Mouse (Mus musculus) embryonic fibroblast, embryonic 13.5 days (primary cell): ENCODE results near the gene Gpr179. TPM values are rescaled to one million over a fixed set of nuclear protein-coding genes. Genes with fewer than 3 reads are reported as not detected.

ENCODE experiments used
- H3K27ac ChIP-seq: 2 replicates; pipeline ENCODE4 v1.5.1; 2012; ENCODE audit warnings: low read length, control low read depth, inconsistent platforms; ENCODE audit not compliant: insufficient read depth
- H3K4me1 ChIP-seq: 2 replicates; pipeline ENCODE4 v1.6.1; 2011; ENCODE audit warnings: low read length; ENCODE audit not compliant: control insufficient read depth, insufficient read depth
- H3K4me3 ChIP-seq: 2 replicates; pipeline ENCODE4 v1.5.1; 2011; ENCODE audit warnings: mild to moderate bottlenecking, control low read depth, low read length; ENCODE audit not compliant: insufficient read depth
- CTCF ChIP-seq: IDR thresholded peaks from 2 replicates; pipeline ENCODE4 v1.5.1; 2011; ENCODE audit warnings: mild to moderate bottlenecking, control low read depth, low read length, moderate library complexity, borderline replicate concordance; ENCODE audit not compliant: insufficient read depth
- POLR2A ChIP-seq: IDR thresholded peaks from 2 replicates; pipeline ENCODE4 v1.6.1; 2011; ENCODE audit warnings: low read depth, mild to moderate bottlenecking, control low read depth, low read length, moderate library complexity
- polyA plus RNA-seq: library from polyadenylated mRNA; stranded (reverse); fragments of >200 nt; gene quantifications from 2 replicates; pipeline ENCODE4 v1.2.4, GENCODE M21; 2011; ENCODE audit warnings: low read depth; ENCODE audit not compliant: missing spikeins, insufficient read length

Gene Gpr179
- polyA plus RNA-seq, 1 experiment = not detected

DNA sequence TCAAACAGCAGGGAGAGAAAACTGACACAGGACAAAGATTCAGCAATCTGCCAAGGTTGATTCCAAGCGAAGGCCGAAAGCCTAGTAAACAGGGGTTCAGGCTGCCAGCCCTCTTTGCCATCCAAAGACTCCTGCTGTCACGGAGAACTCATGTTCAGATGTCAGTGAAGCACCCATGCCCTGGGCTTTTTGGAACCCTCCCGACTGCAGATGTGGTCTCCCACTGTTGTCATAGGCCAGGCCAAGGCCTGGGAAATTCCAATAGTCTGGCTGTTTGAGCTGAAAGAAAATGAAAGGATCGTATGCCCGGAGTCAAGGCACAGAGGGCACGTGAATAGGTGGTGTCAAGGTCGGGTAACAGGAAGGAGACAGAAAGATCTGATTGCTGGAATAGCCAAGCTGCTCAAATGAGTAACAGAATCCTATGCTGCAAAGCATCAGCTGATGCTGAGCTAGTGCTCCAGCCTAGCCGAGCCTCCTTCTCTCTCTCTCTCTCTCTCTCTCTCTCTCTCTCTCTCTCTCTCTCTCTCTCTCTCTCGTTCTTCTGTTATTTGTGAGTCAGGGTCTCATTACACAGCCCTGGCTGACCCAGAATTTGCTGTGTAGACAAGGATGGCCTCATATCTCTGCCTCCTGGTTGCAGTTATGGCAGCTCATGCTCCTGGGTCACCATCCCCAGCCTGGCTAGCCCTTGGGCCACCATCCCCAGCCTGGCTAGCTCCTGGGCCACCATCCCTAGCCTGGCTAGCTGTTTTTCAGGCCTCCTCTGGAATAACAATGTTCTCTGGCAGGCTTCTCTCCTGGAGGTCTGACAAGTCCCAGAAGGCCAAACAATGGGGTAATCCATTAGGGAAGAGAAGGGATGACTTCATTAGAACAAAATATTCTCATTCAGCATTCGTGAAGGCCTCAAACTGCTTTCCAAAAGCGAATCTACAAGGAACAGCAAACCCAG lies 62.3 kb downstream of the Gpr179 start:
- H3K4me3 ChIP-seq = no peak overlapping the region
- TF ChIP-seq CTCF = no peak
- no peak for TF ChIP-seq POLR2A
- no peak overlapping the region for H3K27ac ChIP-seq

DNA sequence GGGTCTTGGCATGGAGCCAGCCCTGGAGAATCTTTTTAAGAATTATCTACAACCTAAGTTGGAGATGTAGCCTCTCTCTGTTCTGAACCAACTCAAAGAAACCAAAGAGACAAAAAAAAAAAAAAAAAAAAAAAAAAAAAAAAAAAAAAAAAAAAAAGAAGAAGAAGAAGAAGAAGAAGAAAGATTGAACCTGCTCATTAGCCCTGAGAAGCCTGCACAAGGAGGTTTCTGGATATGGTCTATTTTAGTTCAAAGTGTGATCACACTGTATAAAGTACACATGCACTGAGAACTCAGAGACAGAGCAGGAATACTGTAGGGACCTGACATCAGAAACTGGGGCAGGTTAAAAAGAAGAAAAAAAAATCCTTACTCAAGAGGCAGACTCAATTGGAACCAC lies 64.2 kb downstream of the Gpr179 start:
- Histone ChIP-seq H3K4me3 (no peak overlapping the region), H3K4me1 (no peaks in the 10 kb centered on the region), H3K27ac (no peak overlapping the region)
- TF ChIP-seq POLR2A (no peak), CTCF (no peak)

More for the DNA sequence above, 62.3 kb downstream of the Gpr179 start:
- no peaks in the 10 kb centered on the region for H3K4me1 ChIP-seq

DNA sequence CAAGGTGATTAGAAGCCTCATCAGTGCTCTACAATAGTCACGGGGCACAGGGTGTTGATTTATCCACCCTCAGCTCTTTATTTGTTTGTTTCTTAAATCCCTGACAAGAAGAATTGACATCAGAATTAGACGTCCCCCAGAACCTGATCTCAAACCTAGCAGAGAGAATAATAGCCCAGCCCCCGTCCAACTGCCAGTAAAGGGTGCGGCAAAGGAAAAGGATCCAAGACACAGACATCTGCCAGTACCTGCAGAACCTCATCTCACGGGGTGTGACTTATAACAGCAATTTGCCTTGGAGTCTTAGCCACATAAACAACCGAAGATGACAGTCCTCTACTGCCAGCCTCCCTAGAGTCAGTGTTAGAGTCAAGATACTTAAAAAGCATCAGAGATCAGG lies 64.9 kb downstream of the Gpr179 start:
- H3K27ac ChIP-seq = no peak overlapping the region
- TF ChIP-seq CTCF (no peak), POLR2A (no peak)
- no peaks in the 10 kb centered on the region for H3K4me1 ChIP-seq
- H3K4me3 ChIP-seq = no peak overlapping the region

DNA sequence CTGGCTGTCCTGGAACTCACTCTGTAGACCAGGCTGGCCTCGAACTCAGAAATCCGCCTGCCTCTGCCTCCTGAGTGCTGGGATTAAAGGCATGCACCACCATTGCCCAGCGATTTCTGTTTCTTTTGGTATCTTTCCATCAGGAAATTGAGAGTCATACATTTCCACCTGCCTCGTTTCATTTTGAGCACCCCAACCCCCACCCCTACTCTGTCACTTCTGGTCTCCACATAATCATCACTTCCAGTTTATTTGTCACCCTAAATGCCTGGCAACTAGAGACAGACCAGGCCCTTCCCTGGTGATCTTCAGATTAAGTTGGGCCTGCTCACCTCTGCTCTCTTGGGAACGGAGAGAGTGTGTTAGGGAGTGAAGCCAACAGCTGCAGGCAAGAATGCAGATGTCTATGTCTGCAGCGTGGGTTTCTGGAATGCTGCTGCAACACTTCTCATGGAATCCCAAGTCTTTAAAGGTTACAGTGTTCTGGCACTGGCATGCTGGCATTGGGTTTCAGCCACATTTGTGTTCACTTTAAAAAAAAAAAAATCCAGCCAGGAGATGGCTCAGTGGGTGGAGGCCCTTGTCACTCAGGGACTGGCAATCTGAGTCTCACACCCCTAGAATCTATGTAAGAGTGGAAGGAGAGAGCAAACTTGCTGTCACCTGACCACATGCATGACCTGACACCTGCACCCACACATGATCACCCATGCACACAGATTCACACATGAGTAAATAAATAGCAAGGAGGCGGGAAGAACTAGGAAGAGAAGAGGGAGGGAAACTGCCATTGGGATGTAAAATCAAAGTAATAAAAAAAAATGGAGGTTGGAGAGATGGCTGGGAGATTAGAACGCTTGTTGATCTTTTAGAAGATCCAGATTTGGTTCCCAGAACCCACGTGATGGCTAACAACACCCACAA lies 65.8 kb downstream of the Gpr179 start:
- Histone ChIP-seq H3K4me1 (no peaks in the 10 kb centered on the region), H3K27ac (0 out of 2 replicates have a peak overlapping the region, but pooled peaks have one; percentile 5), H3K4me3 (no peak overlapping the region)
- TF ChIP-seq CTCF (no peak), POLR2A (0 out of 2 replicates have a peak, but pooled peaks have one; percentile 13)

DNA sequence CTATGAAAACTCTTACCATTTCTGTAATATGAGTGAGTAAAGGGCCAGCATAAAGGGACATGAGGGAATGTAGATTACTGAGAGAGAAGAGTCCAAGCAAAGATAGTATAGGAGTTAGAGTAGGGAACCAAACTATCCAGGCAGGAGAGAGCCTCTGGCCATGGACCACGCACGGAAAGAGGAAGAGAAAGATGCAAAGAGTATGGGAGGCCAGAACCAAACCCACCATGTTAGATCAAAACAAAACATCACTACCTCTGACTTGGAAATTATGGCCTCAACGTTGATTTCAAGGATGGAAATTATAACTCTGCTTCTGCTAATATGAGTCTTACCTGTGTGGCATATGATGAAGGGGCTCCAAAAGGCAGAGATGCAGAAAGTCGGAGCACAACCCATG lies 67.0 kb downstream of the Gpr179 start:
- no peak overlapping the region for H3K4me3 ChIP-seq
- no peak for TF ChIP-seq CTCF
- TF ChIP-seq POLR2A = no peak

DNA sequence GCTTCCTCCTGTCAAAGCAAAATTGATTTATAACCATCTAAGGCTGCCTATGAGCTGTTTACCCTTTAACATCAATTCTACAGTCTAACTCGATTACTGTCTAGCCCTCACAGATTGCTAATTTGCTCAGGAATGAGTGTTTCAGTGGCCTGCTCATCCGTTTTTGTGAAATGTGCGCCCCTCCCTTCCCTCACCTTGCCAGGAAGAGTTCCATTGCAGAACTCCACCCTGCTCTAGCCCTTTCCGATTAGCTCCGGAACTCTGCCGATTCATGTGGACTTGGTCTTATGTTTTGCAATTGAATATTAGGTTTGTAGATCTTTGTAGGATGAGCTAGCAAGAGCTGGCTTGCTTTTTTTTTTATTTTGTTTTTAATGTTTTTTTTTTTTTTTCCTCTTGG lies 69.7 kb downstream of the Gpr179 start:
- peaks cover 4% of the 10 kb centered on the region for H3K4me1 ChIP-seq
- H3K4me3 ChIP-seq = no peak overlapping the region
- no peak overlapping the region for H3K27ac ChIP-seq
- TF ChIP-seq POLR2A = no peak
- no peak for TF ChIP-seq CTCF

More for the DNA sequence above, 67.0 kb downstream of the Gpr179 start:
- H3K4me1 ChIP-seq = no peaks in the 10 kb centered on the region
- no peak overlapping the region for H3K27ac ChIP-seq

Other genes starting within 250 kb of the Gpr179 start
- not detected in 2 replicates for gene Tbx21, start 236.7 kb downstream of the Gpr179 start, polyA plus RNA-seq
- 12.1 and 13.6 TPM in 2 replicates for gene Tbkbp1, start 200.6 kb downstream of the Gpr179 start, polyA plus RNA-seq
- gene Kpnb1, start 164.2 kb downstream of the Gpr179 start, polyA plus RNA-seq = 272 and 280 TPM in 2 replicates
- 137 and 148 TPM in 2 replicates for gene Npepps, start 71.4 kb downstream of the Gpr179 start, polyA plus RNA-seq
- 29.2 and 32.4 TPM in 2 replicates for gene Mrpl45, start 36.4 kb downstream of the Gpr179 start, polyA plus RNA-seq
- gene Socs7, start 10.5 kb upstream of the Gpr179 start, polyA plus RNA-seq = 10.0 and 10.6 TPM in 2 replicates
- 49.2 and 55.7 TPM in 2 replicates for gene Arhgap23, start 63.5 kb upstream of the Gpr179 start, polyA plus RNA-seq
- not detected in 2 replicates for gene 4933428G20Rik, start 148.3 kb upstream of the Gpr179 start, polyA plus RNA-seq
- 0.18 TPM in 1 of 2 replicates, not detected in the other for gene Srcin1, start 224.1 kb upstream of the Gpr179 start, polyA plus RNA-seq